Mouse (Mus musculus): ENCODE results near the gene Acsbg2. TPM values are rescaled to one million over a fixed set of nuclear protein-coding genes. Genes with fewer than 3 reads are reported as not detected.

Gene Acsbg2
- total RNA-seq, 2 experiments from 2014 or later: not detected

Other genes with a start within 250 kb of the Acsbg2 start
- 100 to 1,000 TPM; 118 to 124 TPM for gene Lonp1, start 247.6 kb downstream of the Acsbg2 start, total RNA-seq (2021)
- gene Catsperd, start 246.3 kb downstream of the Acsbg2 start, total RNA-seq (2021): not detected
- 10 to 100 TPM; 34.9 to 38.0 TPM for gene Ranbp3, start 201.2 kb downstream of the Acsbg2 start, total RNA-seq (2021)
- gene Ndufa11, start 156.7 kb downstream of the Acsbg2 start, total RNA-seq (2021): 100 to 1,000 TPM; 847 to 875 TPM
- 1 to 10 TPM; 3.1 to 4.9 TPM for gene Vmac, start 156.4 kb downstream of the Acsbg2 start, total RNA-seq (2021)
- gene Nrtn, start 116.9 kb downstream of the Acsbg2 start, total RNA-seq (2021): 10 to 100 TPM; 27.5 to 29.4 TPM
- 10 to 100 TPM; 18.8 to 20.3 TPM for gene Dus3l, start 109.7 kb downstream of the Acsbg2 start, total RNA-seq (2021)
- under 1 TPM in 1 of 2 experiments, not detected in 1; 0.58 TPM for gene Prr22, start 104.2 kb downstream of the Acsbg2 start, total RNA-seq (2021)
- gene Rfx2, start 43.4 kb downstream of the Acsbg2 start, total RNA-seq (2021): 1 to 10 TPM; 2.9 to 5.5 TPM
- gene 1700061G19Rik, start 1.0 kb upstream of the Acsbg2 start, total RNA-seq (2021): not detected
- gene Mllt1, start 61.0 kb upstream of the Acsbg2 start, total RNA-seq (2021): 10 to 100 TPM; 23.9 to 25.9 TPM
- not detected for gene Acer1, start 107.7 kb upstream of the Acsbg2 start, total RNA-seq (2021)
- gene Clpp, start 115.9 kb upstream of the Acsbg2 start, total RNA-seq (2021): 10 to 100 TPM; 79.5 to 80.4 TPM
- 10 to 100 TPM; 67.5 to 69.9 TPM for gene Alkbh7, start 122.9 kb upstream of the Acsbg2 start, total RNA-seq (2021)
- gene Pspn, start 125.6 kb upstream of the Acsbg2 start, total RNA-seq (2021): not detected
- gene Gtf2f1, start 136.8 kb upstream of the Acsbg2 start, total RNA-seq (2021): 10 to 100 TPM; 18.9 to 19.1 TPM
- not detected for gene Gm17949, start 137.0 kb upstream of the Acsbg2 start, total RNA-seq (2021)
- gene Khsrp, start 157.1 kb upstream of the Acsbg2 start, total RNA-seq (2021): 10 to 100 TPM; 45.9 to 47.7 TPM
- gene Slc25a41, start 167.2 kb upstream of the Acsbg2 start, total RNA-seq (2021): not detected
- under 1 TPM in 1 of 2 experiments, not detected in 1; 0.35 TPM for gene Crb3, start 184.7 kb upstream of the Acsbg2 start, total RNA-seq (2021)
- gene Slc25a23, start 185.4 kb upstream of the Acsbg2 start, total RNA-seq (2021): 10 to 100 TPM; 58.1 to 69.8 TPM
- 1 to 10 TPM; 1.4 to 2.0 TPM for gene Dennd1c, start 204.1 kb upstream of the Acsbg2 start, total RNA-seq (2021)
- gene Tubb4a, start 213.3 kb upstream of the Acsbg2 start, total RNA-seq (2021): 1 to 10 TPM; 1.8 to 1.9 TPM
- under 1 TPM; 0.33 to 0.53 TPM for gene Tnfsf9, start 230.9 kb upstream of the Acsbg2 start, total RNA-seq (2021)

Data from heart, postnatal 36 days (tissue).